Mouse (Mus musculus): ENCODE results near the gene Tctn3.

GRCm38 (mm10) chr19:40639729-40640304, 27.8 kb upstream of the Tctn3 start:
- TF ChIP-seq CTCF (IDR thresholded peaks at IDR 0.05; ENCODE audit: low read depth, low read length), result no peak
- TF ChIP-seq POLR2A (IDR thresholded peaks at IDR 0.05; ENCODE audit: borderline replicate concordance, low read depth, low read length), result no peak

Measured in bone marrow macrophage, adult 2 months (primary cell).